16 mouse cellular contexts compared by ENCODE assay signal in the genomic region with DNA sequence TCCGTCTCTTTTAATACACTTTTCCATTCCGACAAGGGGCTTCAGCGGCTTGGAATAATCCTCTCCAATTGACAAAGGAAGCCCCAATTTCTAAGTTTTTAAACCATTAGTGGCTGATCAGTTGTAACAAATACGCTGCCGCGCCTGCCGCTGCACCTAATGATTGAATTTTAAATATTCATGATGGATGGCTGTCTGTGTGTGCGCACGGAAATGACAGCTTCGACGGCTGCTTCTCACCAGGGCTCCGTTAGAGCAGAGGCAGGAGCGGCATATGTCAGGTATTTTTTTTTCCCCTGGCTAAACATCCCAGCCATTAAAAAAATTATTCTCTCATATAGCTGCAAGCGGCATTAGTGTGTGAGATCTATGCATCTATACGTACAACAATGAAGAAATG.
DNase-seq lines count a peak whose midpoint lies in the region; ATAC-seq and TF ChIP-seq lines count a peak whose summit lies in the region.
"Had no signal": no experiment of that assay in that cellular context is flagged by ENCODE, and none has a peak within 500 bp of the region (broad histone marks: within the 10 kb centered on the region; RNA-seq: fewer than 3 reads in every experiment).

No protein-coding gene starts in this region.

- no peaks in the 10 kb centered on the region for H3K27me3 ChIP-seq in forebrain, postnatal 0 days (ENCODE audit: insufficient read depth, low read length)
- H3K27me3 ChIP-seq in midbrain, embryonic 11.5 days (ENCODE audit: control insufficient read depth, insufficient read depth, low read length), result no peaks in the 10 kb centered on the region
- H3K27me3 ChIP-seq in neural tube, embryonic 14.5 days (ENCODE audit: control insufficient read depth, insufficient read depth, low read length), result no peaks in the 10 kb centered on the region

- no peak for TF ChIP-seq CTCF in gastrocnemius, adult 2 months (IDR thresholded peaks at IDR 0.05)
- no peak for TF ChIP-seq CTCF in forebrain, postnatal 0 days (IDR thresholded peaks at IDR 0.05; ENCODE audit: low read depth)

- ATAC-seq in forebrain, postnatal 0 days, result peak; percentile 47; the same call in 1 of the 2 replicates
- no peak for ATAC-seq in midbrain, embryonic 11.5 days (ENCODE audit: low FRiP score)
- ATAC-seq in neural tube, embryonic 14.5 days (ENCODE audit: low read depth), result no peak
- ATAC-seq in erythroid progenitor cell, adult 5-6 weeks (replicated peaks; ENCODE audit: low FRiP score, poor library complexity, severe bottlenecking), result no peak

- H3K36me3 ChIP-seq in forebrain, postnatal 0 days (ENCODE audit: insufficient read depth), result no peaks in the 10 kb centered on the region
- H3K36me3 ChIP-seq in midbrain, embryonic 11.5 days (ENCODE audit: control insufficient read depth, insufficient read depth, low read length), result no peaks in the 10 kb centered on the region
- no peaks in the 10 kb centered on the region for H3K36me3 ChIP-seq in neural tube, embryonic 14.5 days (ENCODE audit: control insufficient read depth, insufficient read depth, low read length)

- peak overlapping the region; percentile 37; the same call in 1 of the 2 replicates for H3K9ac ChIP-seq in forebrain, postnatal 0 days
- peak overlapping the region; percentile 20; the same call in 1 of the 2 replicates for H3K9ac ChIP-seq in midbrain, embryonic 11.5 days (ENCODE audit: low read length)
- H3K9ac ChIP-seq in neural tube, embryonic 14.5 days (replicated peaks; ENCODE audit: low read depth, low read length), result 0 out of 2 replicates have a peak overlapping the region, but pooled peaks have one; percentile 11

- H3K4me1 ChIP-seq in forebrain, postnatal 0 days (ENCODE audit: insufficient read depth), result 0 out of 2 replicates have a peak, but pooled peaks cover 11% of the 10 kb centered on the region
- H3K4me1 ChIP-seq in midbrain, embryonic 11.5 days (ENCODE audit: control insufficient read depth, insufficient read depth, low read length), result peaks cover 25% of the 10 kb centered on the region
- peaks cover 15% of the 10 kb centered on the region for H3K4me1 ChIP-seq in neural tube, embryonic 14.5 days (ENCODE audit: control insufficient read depth, insufficient read depth, low read length)

- WGBS in forebrain, postnatal 0 days, result 18% methylated on average over 15 of the region's 15 CpGs
- 38% methylated on average over 15 of the region's 15 CpGs for WGBS in midbrain, embryonic 11.5 days
- WGBS in neural tube, embryonic 14.5 days, result 25% methylated on average over 15 of the region's 15 CpGs

- intact Hi-C loops in gastrocnemius, adult 2 months (cut with DNase I), result no loop called here

- peak overlapping the region; percentile 38 for H3K4me2 ChIP-seq in forebrain, postnatal 0 days (ENCODE audit: low read depth)
- peak overlapping the region; percentile 25; the same call in 1 of the 2 replicates for H3K4me2 ChIP-seq in midbrain, embryonic 11.5 days
- peak overlapping the region; percentile 30 for H3K4me2 ChIP-seq in neural tube, embryonic 14.5 days (ENCODE audit: low read depth, low read length)

- no peak overlapping the region for H3K4me3 ChIP-seq in gastrocnemius, adult 2 months
- no peak overlapping the region; the same call in 1 of the 2 replicates for H3K4me3 ChIP-seq in forebrain, postnatal 0 days (ENCODE audit: low read depth, low read length)
- no peak overlapping the region for H3K4me3 ChIP-seq in midbrain, embryonic 11.5 days (ENCODE audit: low read depth, low read length)
- H3K4me3 ChIP-seq in neural tube, embryonic 14.5 days (ENCODE audit: low read depth, low read length), result no peak overlapping the region
- H3K4me3 ChIP-seq: heart, adult 2 months had no signal

- no peaks in the 10 kb centered on the region for H3K9me3 ChIP-seq in forebrain, postnatal 0 days (ENCODE audit: low read length)
- H3K9me3 ChIP-seq in midbrain, embryonic 11.5 days (ENCODE audit: control insufficient read depth, low read length), result no peaks in the 10 kb centered on the region
- no peaks in the 10 kb centered on the region for H3K9me3 ChIP-seq in neural tube, embryonic 14.5 days (ENCODE audit: control insufficient read depth, low read length)

- no peak overlapping the region for H3K27ac ChIP-seq in gastrocnemius, adult 2 months
- H3K27ac ChIP-seq in forebrain, postnatal 0 days (ENCODE audit: low read depth, low read length), result peak overlapping the region; percentile 50; the same call in 1 of the 2 replicates
- H3K27ac ChIP-seq in midbrain, embryonic 11.5 days (ENCODE audit: low read depth, low read length), result peak overlapping the region; percentile 30
- peak overlapping the region; percentile 69 for H3K27ac ChIP-seq in neural tube, embryonic 14.5 days (ENCODE audit: low read depth, low read length)
- H3K27ac ChIP-seq: heart, adult 2 months had no signal

- DNase-seq in gastrocnemius, adult 2 months, result peak; percentile 7
- no peak for DNase-seq in gastrocnemius, postnatal 4 days (ENCODE audit: low spot score in 2 of 2)
- DNase-seq in forebrain, postnatal 0 days, result peak; percentile 37
- no peak for DNase-seq in midbrain, embryonic 11.5 days (ENCODE audit: low spot score, missing footprints)
- no peak for DNase-seq in layer of hippocampus, postnatal 36 days
- DNase-seq in spleen, postnatal 10 days (ENCODE audit: low spot score in 2 of 2), result no peak
- DNase-seq: cerebellum, postnatal 36 days; gastrocnemius, postnatal 10 days; heart, adult 2 months; kidney, adult 8-10 months; kidney, postnatal 36 days; lung, adult 18-20 months; lung, postnatal 36 days; thymus, postnatal 36 days had no signal

Comparison
In these comparisons a context has a peak if more than half of its experiments do, and no peak if none do; other contexts are left out.
1. DNase-seq: peak in gastrocnemius, adult 2 months (single experiment) and forebrain, postnatal 0 days (single experiment); none in gastrocnemius, postnatal 4 days (0 of 2), midbrain, embryonic 11.5 days (single experiment), layer of hippocampus, postnatal 36 days (0 of 2) and spleen, postnatal 10 days (0 of 2).
2. Peak in every context shown above with its lines, with median percentiles within 50 percentile points of each other: H3K4me2 ChIP-seq and H3K9ac ChIP-seq.